Mouse (Mus musculus) heart, postnatal 36 days (tissue): Measurements from ENCODE around the gene Nutf2-ps1. TPM values are rescaled to one million over a fixed set of nuclear protein-coding genes. Genes with fewer than 3 reads are reported as not detected.
"Not testable (repeated sequence)": the region's sequence is repeated elsewhere in the genome, so short reads cannot be mapped to it uniquely, and the experiment has no call there.

Experiments used
- DNase-seq, 2 experiments: peaks; one replicate each; pipeline ENCODE4 v3.0.0; 2021 to 2022
- intact Hi-C: fragments of 180-260 bp; cut with DNase I; formaldehyde crosslinking; loops from one replicate; pipeline ENCODE4 v1.15.1; 2025
- total RNA-seq, 2 experiments: library from RNA; stranded (reverse); gene quantifications; 2 replicates each; pipeline ENCODE4 v1.2.3; 2021

Nutf2-ps1 gene
- total RNA-seq: 10 to 100 TPM; 68.3 to 78.2 TPM

GRCm38 (mm10) chr19:53588968-53589367, at the start of gene Nutf2-ps1:
Gene Nutf2-ps1 (minus strand): TSS chr19:53589068.
- not testable (repeated sequence) for DNase-seq

GRCm38 (mm10) chr19:53638041-53638440, 49.2 kb upstream of the Nutf2-ps1 start:
- intact Hi-C loops: loop anchor here (5.0 kb wide), 1 partner anchor 241 kb away; no protein-coding TSS in a partner anchor

More at GRCm38 (mm10) chr19:53588968-53589367, at the start of gene Nutf2-ps1:
- intact Hi-C loops: not testable (repeated sequence)

GRCm38 (mm10) chr19:53621681-53622080, 32.8 kb upstream of the Nutf2-ps1 start:
- intact Hi-C loops: loop anchor here (2.0 kb wide), 1 partner anchor 15 kb away; no protein-coding TSS in a partner anchor
- no peak for DNase-seq

More at GRCm38 (mm10) chr19:53638041-53638440, 49.2 kb upstream of the Nutf2-ps1 start:
- DNase-seq: no peak

GRCm38 (mm10) chr19:53608921-53609320, 20.1 kb upstream of the Nutf2-ps1 start:
- intact Hi-C loops: loop anchor here (10.0 kb wide), 1 partner anchor 364 kb away; no protein-coding TSS in a partner anchor
- DNase-seq: no peak

- intact Hi-C loops: loop anchor here (2.0 to 10.0 kb wide), 3 partner anchors 39 to 357 kb away; partner anchors contain the start of gene Mxi1
- DNase-seq: no peak
Measured at GRCm38 (mm10) chr19:53601363-53601655, 12.4 kb upstream of the Nutf2-ps1 start.

GRCm38 (mm10) chr19:53600549-53601362, 11.9 kb upstream of the Nutf2-ps1 start:
- DNase-seq: peak in 1 of 2 experiments; percentile 59
- intact Hi-C loops: loop anchor here (2.0 to 10.0 kb wide), 3 partner anchors 40 to 356 kb away; partner anchors contain the start of gene Mxi1

- DNase-seq: peak; percentile 99
- intact Hi-C loops: loop anchor here (2.0 to 10.0 kb wide), 3 partner anchors 41 to 355 kb away; partner anchors contain the start of gene Mxi1
Measured at GRCm38 (mm10) chr19:53599757-53600539, 11.1 kb upstream of the Nutf2-ps1 start, which contains the start of gene Smc3. Gene Smc3 (plus strand): TSS chr19:53600398.

GRCm38 (mm10) chr19:53596723-53597474, 8.0 kb upstream of the Nutf2-ps1 start:
- intact Hi-C loops: no loop called here
- no peak for DNase-seq

GRCm38 (mm10) chr19:53587686-53588085, 1.2 kb downstream of the Nutf2-ps1 start:
- DNase-seq, intact Hi-C loops: not testable (repeated sequence)

GRCm38 (mm10) chr19:53580271-53580670, 8.6 kb downstream of the Nutf2-ps1 start:
- DNase-seq, intact Hi-C loops: not testable (repeated sequence)

GRCm38 (mm10) chr19:53578597-53579252, 10.1 kb downstream of the Nutf2-ps1 start:
- peak; percentile 64 to 70 for DNase-seq
- intact Hi-C loops: loop anchor here (1.0 to 2.0 kb wide), 4 partner anchors 20 to 183 kb away; partner anchors contain the start of gene Dusp5

GRCm38 (mm10) chr19:53577025-53577800, 11.7 kb downstream of the Nutf2-ps1 start:
- intact Hi-C loops: no loop called here
- DNase-seq: peak in 1 of 2 experiments; percentile 24

GRCm38 (mm10) chr19:53576061-53576460, 12.8 kb downstream of the Nutf2-ps1 start:
- intact Hi-C loops: no loop called here
- no peak for DNase-seq

- intact Hi-C loops: no loop called here
- DNase-seq: peak in 1 of 2 experiments; percentile 28
Measured at GRCm38 (mm10) chr19:53575296-53576010, 13.4 kb downstream of the Nutf2-ps1 start.

GRCm38 (mm10) chr19:53574546-53574945, 14.3 kb downstream of the Nutf2-ps1 start:
- no peak for DNase-seq
- intact Hi-C loops: no loop called here

GRCm38 (mm10) chr19:53574131-53574530, 14.7 kb downstream of the Nutf2-ps1 start:
- intact Hi-C loops: no loop called here
- DNase-seq: no peak

GRCm38 (mm10) chr19:53573151-53573550, 15.7 kb downstream of the Nutf2-ps1 start:
- intact Hi-C loops: no loop called here
- no peak for DNase-seq

- intact Hi-C loops: no loop called here
- DNase-seq: no peak
Measured at GRCm38 (mm10) chr19:53572607-53573006, 16.3 kb downstream of the Nutf2-ps1 start.
